Mouse (Mus musculus) layer of hippocampus, postnatal 10 days (tissue): ENCODE measurements at regions not wholly inside any gene's neighbourhood (a gene's known extent, or its start where the extent isn't known, plus 50 kb on each side); places are given as distances from the start of the nearest gene placed in this dataset.

Experiments used
- DNase-seq, 2 experiments: peaks; one replicate each; pipeline ENCODE4 v3.0.0; 2021; ENCODE audit warnings: low spot score in 2 of 2

DNA sequence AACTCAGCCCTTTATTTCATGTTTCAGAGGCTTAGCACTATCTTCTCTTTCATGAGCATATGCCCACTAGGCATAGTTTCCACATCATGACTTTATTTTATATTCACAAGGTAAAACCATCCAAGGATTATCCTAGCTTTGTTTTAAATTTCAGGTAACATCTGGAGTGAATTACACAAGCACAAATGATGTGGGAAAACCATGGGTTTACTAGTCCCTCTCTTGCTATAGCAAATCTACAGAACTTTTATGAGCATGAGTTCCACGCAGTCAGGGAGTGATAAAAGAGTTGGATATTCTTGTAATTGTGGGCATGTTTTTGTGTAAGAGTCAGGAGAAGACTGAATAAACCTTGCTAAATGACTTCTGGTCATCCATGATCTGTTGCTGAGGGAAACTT is 78.0 kb upstream of the Gm11232 start:
- no peak for DNase-seq

DNA sequence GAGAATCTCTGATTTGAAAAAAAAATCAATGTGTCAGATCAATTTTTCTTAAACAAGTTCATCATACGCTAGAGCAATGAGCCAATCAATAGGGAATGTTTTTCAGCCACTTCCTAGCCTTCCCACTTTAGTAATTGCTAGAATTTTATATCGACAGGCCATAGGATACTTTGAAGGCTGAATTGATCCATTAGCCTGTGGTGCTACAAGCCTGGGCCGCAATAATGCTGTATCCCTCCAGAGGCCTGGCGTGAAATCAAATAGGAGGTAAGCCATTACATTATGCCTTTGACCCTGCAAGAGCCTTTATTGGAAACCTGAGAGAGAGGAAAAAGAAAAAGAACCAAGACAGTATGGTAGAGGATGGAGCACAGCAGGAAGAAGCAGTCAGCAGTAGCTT is 53.7 kb upstream of the Gm11232 start:
- no peak for DNase-seq

DNA sequence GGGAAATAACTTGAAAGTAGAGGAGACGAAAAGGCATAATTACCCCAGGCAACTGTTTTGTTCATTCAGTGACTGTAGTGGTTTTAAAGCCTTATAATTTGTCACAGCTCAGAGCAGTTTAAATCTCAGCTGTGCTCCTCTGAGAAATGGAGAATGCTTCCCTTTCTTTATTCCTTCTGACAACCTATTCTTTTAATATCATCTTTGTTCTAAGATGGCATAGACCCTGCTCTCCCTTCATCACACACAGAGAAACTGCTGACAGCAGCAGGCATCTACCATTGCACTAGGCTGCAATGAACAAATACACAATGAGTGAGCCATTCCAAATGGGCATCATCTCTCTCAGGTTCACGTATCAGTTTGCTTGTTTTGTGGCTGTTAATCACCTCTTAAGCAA is 50.5 kb upstream of the Gm11232 start:
- no peak for DNase-seq
